Mouse (Mus musculus) kidney, adult 2 months (tissue): ENCODE results near the gene Cd55.
"Not testable (repeated sequence)": the region's sequence is repeated elsewhere in the genome, so short reads cannot be mapped to it uniquely, and the experiment has no call there.

Source experiments
- CTCF ChIP-seq: fragments of 200-500 bp; conservative IDR thresholded peaks from 2 replicates; pipeline ENCODE4 v1.5.1; 2011; ENCODE audit warnings: low read depth, mild to moderate bottlenecking, control low read depth, low read length, moderate library complexity, mixed read lengths; ENCODE audit not compliant: insufficient read depth, insufficient read length
- POLR2A ChIP-seq: fragments of 200-500 bp; IDR thresholded peaks from one replicate; pipeline ENCODE4 v1.6.1; 2011; ENCODE audit warnings: low read depth, low read length, control low read depth

- TF ChIP-seq POLR2A, CTCF: not testable (repeated sequence)
Measured at GRCm38 (mm10) chr1:130397109-130397508, 65.4 kb downstream of the Cd55 start.
